Mouse (Mus musculus) intestine, embryonic 14.5 days (tissue): ENCODE data around the gene Lgr4. TPM values are rescaled to one million over a fixed set of nuclear protein-coding genes. Genes with fewer than 3 reads are reported as not detected.

Experiments
- ATAC-seq: fragments of 200-750 bp; cut with Nextera tagmentation; replicated peaks from 2 replicates; pipeline ENCODE4 v1.8.0; 2017; ENCODE audit warnings: low read depth, moderate number of reproducible peaks, moderate TSS enrichment, moderate library complexity; ENCODE audit not compliant: low FRiP score, low TSS enrichment
- DNase-seq: peaks from one replicate; pipeline ENCODE4 v3.0.0-alpha.2; 2018; ENCODE audit warnings: low spot score
- H3K27ac ChIP-seq: fragments of 300-500 bp; sonication (generic); 2 replicates; pipeline ENCODE4 v1.5.1; 2014; ENCODE audit warnings: low read depth, mild to moderate bottlenecking, control low read depth
- H3K27me3 ChIP-seq: fragments of 300-500 bp; sonication (generic); replicated peaks from 2 replicates; pipeline ENCODE4 v1.6.1; 2014; ENCODE audit warnings: low read length, control low read depth; ENCODE audit not compliant: control insufficient read depth, insufficient read depth
- H3K36me3 ChIP-seq: fragments of 300-500 bp; sonication (generic); 2 replicates; pipeline ENCODE4 v1.6.1; 2014; ENCODE audit warnings: low read length, control low read depth; ENCODE audit not compliant: control insufficient read depth, insufficient read depth
- H3K4me1 ChIP-seq: fragments of 300-500 bp; sonication (generic); replicated peaks from 2 replicates; pipeline ENCODE4 v1.6.1; 2014; ENCODE audit warnings: low read length, control low read depth, mixed read lengths; ENCODE audit not compliant: control insufficient read depth, insufficient read depth
- H3K4me2 ChIP-seq: fragments of 300-500 bp; sonication (generic); 2 replicates; pipeline ENCODE4 v1.6.1; 2014; ENCODE audit warnings: low read length
- H3K4me3 ChIP-seq: fragments of 300-500 bp; sonication (generic); 2 replicates; pipeline ENCODE4 v1.5.1; 2014; ENCODE audit warnings: low read depth, low read length, control low read depth, mixed read lengths
- H3K9ac ChIP-seq: fragments of 300-500 bp; sonication (generic); 2 replicates; pipeline ENCODE4 v1.6.1; 2014; ENCODE audit warnings: mild to moderate bottlenecking, low read length
- H3K9me3 ChIP-seq: fragments of 300-500 bp; sonication (generic); 2 replicates; pipeline ENCODE4 v1.6.1; 2016; ENCODE audit warnings: low read length, control low read depth; ENCODE audit not compliant: control insufficient read depth
- WGBS: fragments of 180-500 bp; shearing (Covaris S2); extraction: QIAGEN DNeasy Blood & Tissue Kit; methylation state at CpG from one replicate; pipeline ENCODE4 v1.1.7; 2014; 5-methylcytosine and 5-hydroxymethylcytosine counted together
- polyA plus RNA-seq: library from polyadenylated mRNA; unstranded; fragments of >200 nt; fragmentation: Nextera tagmentation; extraction: Ambion mirVana; gene quantifications from 2 replicates; pipeline ENCODE4 v1.2.1, GENCODE M21; 2014

The Lgr4 gene
- polyA plus RNA-seq, 1 experiment from 2014 or later: 48.8 TPM

DNA sequence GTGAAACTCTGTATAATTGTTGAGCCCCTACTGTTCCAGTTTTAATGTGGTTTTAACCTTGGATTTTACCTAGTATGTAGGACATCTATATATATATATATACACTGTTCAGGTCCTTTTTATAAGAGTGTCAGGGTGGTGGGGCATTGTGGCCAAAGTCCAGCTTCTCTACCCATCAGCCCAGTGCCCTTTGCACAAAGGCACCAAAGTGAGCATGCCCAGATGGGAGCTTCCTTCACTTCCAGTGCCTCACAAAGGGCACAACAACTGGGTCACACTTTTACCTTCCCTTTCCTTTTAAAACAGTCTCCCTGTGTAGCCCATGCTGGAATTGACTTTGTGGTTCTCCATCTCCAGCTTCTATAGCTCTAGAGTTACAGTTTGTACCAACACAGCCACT, 2.8 kb upstream of the Lgr4 start:
- H3K4me3 ChIP-seq: no peak overlapping the region
- no peak overlapping the region for H3K27ac ChIP-seq
- H3K9me3 ChIP-seq: no peaks in the 10 kb centered on the region
- peaks cover 9% of the 10 kb centered on the region for H3K4me1 ChIP-seq
- H3K36me3 ChIP-seq: no peaks in the 10 kb centered on the region
- no peak overlapping the region for H3K9ac ChIP-seq
- no peak for ATAC-seq
- H3K4me2 ChIP-seq: no peak overlapping the region
- no peak for DNase-seq
- no peaks in the 10 kb centered on the region for H3K27me3 ChIP-seq

DNA sequence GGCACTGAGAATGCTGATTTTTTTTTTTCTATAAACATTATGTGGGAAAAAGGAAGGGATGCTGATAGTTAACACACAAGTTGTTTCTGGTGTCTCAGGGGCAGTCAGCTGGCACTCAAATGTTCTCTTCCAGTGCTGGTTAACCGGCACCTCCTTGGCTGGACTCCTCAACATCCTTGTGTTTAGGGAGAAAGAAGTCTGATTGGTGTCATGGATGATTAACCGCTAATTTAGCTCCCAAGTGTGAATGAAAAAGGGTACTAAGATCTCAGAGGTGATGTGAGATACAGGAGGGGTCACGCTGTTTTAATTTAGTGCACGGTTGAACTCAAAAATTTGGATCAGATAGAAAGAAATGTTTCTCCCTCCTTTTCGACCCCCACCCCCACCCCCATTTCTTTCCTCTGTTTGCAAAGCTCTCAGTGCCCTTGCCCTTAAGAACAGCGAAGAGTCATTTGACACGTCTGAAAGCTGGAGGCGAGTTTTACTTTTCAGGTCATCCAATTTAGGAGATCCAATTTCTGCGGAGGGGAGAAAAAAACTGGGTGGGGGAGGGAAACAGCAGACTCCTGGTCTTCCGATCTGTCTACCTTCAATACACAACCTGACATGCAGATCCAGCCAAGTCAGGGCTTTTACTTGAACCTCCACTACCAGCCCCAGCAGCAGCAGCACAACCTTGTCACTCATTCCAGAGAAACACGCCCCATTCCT, 508 bp upstream of the Lgr4 start:
- Histone ChIP-seq H3K4me1 (peaks cover 23% of the 10 kb centered on the region), H3K9ac (no peak overlapping the region), H3K27ac (0 out of 2 replicates have a peak overlapping the region, but pooled peaks have one; percentile 97), H3K4me3 (peak overlapping the region; percentile 83), H3K36me3 (no peaks in the 10 kb centered on the region; the same call in 1 of the 2 replicates), H3K27me3 (no peaks in the 10 kb centered on the region), H3K4me2 (peak overlapping the region; percentile 87), H3K9me3 (no peaks in the 10 kb centered on the region)
- DNase-seq: no peak
- WGBS: 5% methylated on average over 11 of the region's 11 CpGs
- ATAC-seq: no peak; the same call in none of the 2 replicates

DNA sequence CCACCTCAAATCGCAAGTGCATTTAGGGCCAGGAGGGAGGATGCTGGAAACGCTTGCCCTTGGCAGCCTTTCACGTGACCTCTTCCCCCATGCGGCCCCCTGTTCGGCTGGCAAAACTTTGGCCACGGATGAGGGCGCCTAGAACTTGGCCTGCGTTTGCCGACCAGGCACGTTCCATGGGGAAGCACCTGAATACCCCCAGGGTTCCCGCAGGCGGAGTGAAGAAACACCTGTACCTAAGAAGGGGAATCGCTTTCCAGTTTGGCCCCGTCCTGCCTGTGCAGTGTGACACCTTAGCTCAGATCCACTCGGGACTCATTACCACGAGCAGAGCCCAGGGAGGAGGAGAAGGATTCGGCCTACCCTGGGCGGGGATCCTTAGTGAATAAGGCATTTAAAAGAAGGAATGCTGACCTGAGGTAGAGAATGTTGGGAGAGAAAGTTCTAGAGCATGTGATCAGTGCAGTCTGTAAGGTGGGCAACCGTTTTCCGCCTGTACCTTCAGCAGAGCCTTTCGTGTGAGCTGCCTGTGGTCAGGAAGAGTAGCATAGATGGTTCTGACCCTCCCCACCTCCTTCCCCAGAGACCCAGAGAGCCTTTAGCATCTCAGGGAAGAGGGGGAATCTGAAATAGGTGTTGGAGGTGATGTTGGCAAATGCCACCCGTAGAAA, 1.3 kb downstream of the Lgr4 start:
- H3K27ac ChIP-seq: peak overlapping the region; percentile 97
- 5% methylated on average over 22 of the region's 22 CpGs for WGBS
- peak overlapping the region; percentile 83 for H3K4me3 ChIP-seq
- no peaks in the 10 kb centered on the region for H3K9me3 ChIP-seq
- peak; percentile 65 for DNase-seq
- no peaks in the 10 kb centered on the region; the same call in 1 of the 2 replicates for H3K36me3 ChIP-seq
- H3K27me3 ChIP-seq: no peaks in the 10 kb centered on the region
- peak overlapping the region; percentile 87 for H3K4me2 ChIP-seq
- peak overlapping the region; percentile 93 for H3K9ac ChIP-seq
- no peak for ATAC-seq
- H3K4me1 ChIP-seq: peaks cover 23% of the 10 kb centered on the region

DNA sequence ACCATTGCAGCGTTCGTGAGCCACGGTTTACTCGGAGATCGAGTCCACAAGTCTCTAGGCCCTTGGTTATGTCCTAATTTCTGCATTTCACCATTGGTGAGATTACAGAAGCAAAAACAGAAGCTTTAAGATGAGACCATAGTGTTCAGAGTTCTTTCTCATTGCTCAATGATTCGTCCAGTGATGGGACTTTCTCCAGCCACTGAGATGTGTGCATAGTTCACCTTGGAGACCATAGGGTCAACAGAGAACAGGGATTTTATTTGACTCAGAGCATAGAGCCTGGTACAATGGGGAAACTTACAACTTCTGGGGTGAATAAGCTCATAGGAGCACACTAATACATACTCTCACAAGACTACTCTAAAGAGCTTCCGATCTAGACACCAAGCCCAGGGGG, 3.0 kb downstream of the Lgr4 start:
- Histone ChIP-seq H3K9me3 (no peaks in the 10 kb centered on the region), H3K9ac (peak overlapping the region; percentile 93), H3K27me3 (no peaks in the 10 kb centered on the region), H3K36me3 (peaks cover under 1% of the 10 kb centered on the region; the same call in 1 of the 2 replicates), H3K4me2 (peak overlapping the region; percentile 87), H3K4me1 (peaks cover 24% of the 10 kb centered on the region), H3K4me3 (peak overlapping the region; percentile 83), H3K27ac (0 out of 2 replicates have a peak overlapping the region, but pooled peaks have one; percentile 14)
- no peak for ATAC-seq
- DNase-seq: no peak
- WGBS: 69% methylated on average over 7 of the region's 7 CpGs

GRCm38 (mm10) chr2:109921298-109922035, 4.0 kb downstream of the Lgr4 start:
- no peaks in the 10 kb centered on the region for H3K9me3 ChIP-seq
- H3K27me3 ChIP-seq: no peaks in the 10 kb centered on the region
- no peak overlapping the region for H3K27ac ChIP-seq
- DNase-seq: no peak
- H3K36me3 ChIP-seq: peaks cover 5% of the 10 kb centered on the region
- H3K9ac ChIP-seq: peak overlapping the region; percentile 22; the same call in 1 of the 2 replicates
- WGBS: 47% methylated on average over 8 of the region's 8 CpGs
- H3K4me2 ChIP-seq: peak overlapping the region; percentile 87
- no peak for ATAC-seq
- H3K4me3 ChIP-seq: peak overlapping the region; percentile 83
- H3K4me1 ChIP-seq: peaks cover 26% of the 10 kb centered on the region

GRCm38 (mm10) chr2:109922306-109922705, 4.9 kb downstream of the Lgr4 start:
- no peaks in the 10 kb centered on the region for H3K9me3 ChIP-seq
- H3K4me2 ChIP-seq: peak overlapping the region; percentile 87; the same call in 1 of the 2 replicates
- peaks cover 26% of the 10 kb centered on the region for H3K4me1 ChIP-seq
- H3K36me3 ChIP-seq: peaks cover 5% of the 10 kb centered on the region
- ATAC-seq (no peak), DNase-seq (no peak)
- 71% methylated on average over 3 of the region's 3 CpGs for WGBS
- no peak overlapping the region for H3K9ac ChIP-seq
- no peak overlapping the region for H3K27ac ChIP-seq
- H3K4me3 ChIP-seq: peak overlapping the region; percentile 83; the same call in 1 of the 2 replicates
- H3K27me3 ChIP-seq: no peaks in the 10 kb centered on the region

DNA sequence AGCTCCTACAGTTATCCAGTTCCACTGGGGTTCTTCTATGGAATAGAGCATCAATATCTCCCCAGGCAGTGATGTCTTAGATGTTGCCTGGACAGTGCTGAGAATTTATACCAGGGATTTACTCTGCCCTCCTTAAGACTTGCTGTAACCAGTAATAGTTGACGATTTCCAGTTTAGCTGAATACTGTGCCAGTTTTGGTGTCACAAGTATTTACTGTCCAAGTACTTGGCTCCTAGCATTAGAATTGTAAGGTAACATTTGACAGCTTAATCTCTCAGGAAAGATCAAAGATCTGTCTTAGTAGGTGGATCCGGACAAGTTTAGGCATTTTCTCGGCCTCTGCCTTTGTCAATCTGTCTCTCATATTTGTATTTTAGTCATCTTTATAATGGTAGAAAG, 5.6 kb downstream of the Lgr4 start:
- peak overlapping the region; percentile 28 for H3K4me2 ChIP-seq

DNA sequence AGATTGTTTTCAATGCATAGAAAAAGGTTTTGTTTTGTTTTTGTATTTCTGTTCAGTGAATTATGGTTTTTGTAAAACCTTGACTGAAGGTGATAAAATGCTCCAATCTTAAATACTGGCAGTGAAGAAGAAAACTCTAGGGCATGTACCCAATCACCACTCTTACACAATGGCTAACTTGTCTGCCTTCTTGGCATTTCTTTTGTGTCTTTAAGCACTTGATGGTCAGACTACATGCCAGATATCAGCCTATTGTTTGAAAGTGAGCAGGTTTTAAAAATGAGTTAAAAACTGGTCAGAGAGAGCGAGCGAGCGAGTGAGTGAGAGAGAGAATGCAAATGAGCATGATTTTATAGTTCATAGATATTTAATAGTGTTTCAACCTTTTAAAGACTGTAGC, 6.5 kb downstream of the Lgr4 start:
- DNase-seq (no peak), ATAC-seq (no peak)
- 96% methylated on average over 3 of the region's 3 CpGs for WGBS

More for the DNA sequence above, 5.6 kb downstream of the Lgr4 start:
- no peak overlapping the region for H3K9ac ChIP-seq
- no peaks in the 10 kb centered on the region for H3K9me3 ChIP-seq
- WGBS: 70% methylated on average over 3 of the region's 3 CpGs
- peaks cover 31% of the 10 kb centered on the region for H3K4me1 ChIP-seq
- ATAC-seq (no peak), DNase-seq (no peak)
- 0 out of 2 replicates have a peak overlapping the region, but pooled peaks have one; percentile 4 for H3K4me3 ChIP-seq
- H3K36me3 ChIP-seq: peaks cover 5% of the 10 kb centered on the region
- no peaks in the 10 kb centered on the region for H3K27me3 ChIP-seq
- no peak overlapping the region for H3K27ac ChIP-seq

More for the DNA sequence above, 6.5 kb downstream of the Lgr4 start:
- Histone ChIP-seq H3K4me3 (no peak overlapping the region), H3K27me3 (no peaks in the 10 kb centered on the region), H3K4me2 (peak overlapping the region; percentile 31), H3K27ac (no peak overlapping the region), H3K36me3 (peaks cover 5% of the 10 kb centered on the region), H3K4me1 (peaks cover 31% of the 10 kb centered on the region), H3K9ac (no peak overlapping the region), H3K9me3 (no peaks in the 10 kb centered on the region)
